Mouse (Mus musculus) kidney, adult 2 months (tissue): ENCODE results near the gene Tnni1.

Experiments
- CTCF ChIP-seq: fragments of 200-500 bp; conservative IDR thresholded peaks from 2 replicates; pipeline ENCODE4 v1.5.1; 2011; ENCODE audit warnings: low read depth, mild to moderate bottlenecking, control low read depth, low read length, moderate library complexity, mixed read lengths; ENCODE audit not compliant: insufficient read depth, insufficient read length
- POLR2A ChIP-seq: fragments of 200-500 bp; IDR thresholded peaks from one replicate; pipeline ENCODE4 v1.6.1; 2011; ENCODE audit warnings: low read depth, low read length, control low read depth

DNA sequence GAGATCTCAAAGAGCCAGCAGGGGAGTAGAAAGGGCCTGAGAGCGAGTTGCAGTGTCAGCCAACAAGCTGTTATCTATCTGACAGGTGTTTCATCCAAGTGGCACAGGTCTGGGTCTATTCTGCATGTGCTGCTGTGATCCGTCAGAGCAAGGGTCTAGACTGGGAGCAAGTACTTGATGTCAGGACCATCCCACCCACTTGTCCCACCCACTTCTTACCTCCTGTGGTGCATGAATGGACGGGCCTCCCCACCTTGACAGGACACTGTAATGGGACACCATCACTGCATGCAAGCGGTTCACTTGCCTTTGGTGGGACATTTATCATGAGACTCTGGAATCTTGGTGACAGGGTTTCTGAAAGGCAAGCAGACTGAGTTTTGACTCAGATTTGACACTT lies 49.4 kb upstream of the Tnni1 start:
- TF ChIP-seq CTCF: no peak
- TF ChIP-seq POLR2A: no peak
